Mouse (Mus musculus): ENCODE results near the gene Fgf15. TPM values are rescaled to one million over a fixed set of nuclear protein-coding genes. Genes with fewer than 3 reads are reported as not detected.

Gene Fgf15
- not detected in 2 replicates for polyA plus RNA-seq (2014; fragmentation: Nextera tagmentation; extraction: Ambion mirVana)

- Histone ChIP-seq H3K9ac (ENCODE audit: low read length) (peak within 1 kb of the TSS; percentile 55), H3K27ac (replicated peaks in 1 of 2; ENCODE audit: control insufficient read depth in 1 of 2, insufficient read depth in 1 of 2, low read depth in 2 of 2, low read length in 2 of 2) (no peak within 1 kb of the TSS), H3K27me3 (ENCODE audit: control insufficient read depth, insufficient read depth, low read length) (peaks cover 71% of the 10 kb centered on the region), H3K4me3 (ENCODE audit: control insufficient read depth in 1 of 2, insufficient read depth in 1 of 2, low read depth in 1 of 2, low read length in 2 of 2) (peak within 1 kb of the TSS; percentile 40 to 48), H3K4me1 (ENCODE audit: control insufficient read depth in 2 of 2, insufficient read depth in 2 of 2, low read length in 2 of 2) (peaks cover 6 to 20% of the 10 kb centered on the region in 2 experiments; a peak in 3 of 4 replicates), H3K4me2 (ENCODE audit: low read length) (peak within 1 kb of the TSS; percentile 79), H3K36me3 (ENCODE audit: control insufficient read depth, insufficient read depth, low read length) (no peaks in the 10 kb centered on the region), H3K9me3 (ENCODE audit: control insufficient read depth, low read length) (no peaks in the 10 kb centered on the region)
- no peak for ATAC-seq (ENCODE audit: insufficient number of reproducible peaks, insufficient read depth, low FRiP score, low read depth)
- 1% methylated on average over 65 of the region's 65 CpGs for WGBS
Observed at GRCm38 (mm10) chr7:144896294-144897218, at the start of gene Fgf15. TSS of gene Fgf15 (plus strand) at chr7:144896531.

GRCm38 (mm10) chr7:144847067-144847466 lies 49.3 kb upstream of the Fgf15 start, which contains the start of gene Fgf4:
TSS of gene Fgf4 (plus strand) at chr7:144847367.
- H3K9me3 ChIP-seq (ENCODE audit: control insufficient read depth, low read length) = no peaks in the 10 kb centered on the region
- no peak within 1 kb of the TSS for H3K4me3 ChIP-seq (ENCODE audit: control insufficient read depth in 1 of 2, insufficient read depth in 1 of 2, low read depth in 1 of 2, low read length in 2 of 2)
- H3K4me1 ChIP-seq (ENCODE audit: control insufficient read depth in 2 of 2, insufficient read depth in 2 of 2, low read length in 2 of 2) = no peaks in the 10 kb centered on the region
- H3K27me3 ChIP-seq (ENCODE audit: control insufficient read depth, insufficient read depth, low read length) = peaks cover 28% of the 10 kb centered on the region
- ATAC-seq (ENCODE audit: insufficient number of reproducible peaks, insufficient read depth, low FRiP score, low read depth) = no peak
- no peaks in the 10 kb centered on the region for H3K36me3 ChIP-seq (ENCODE audit: control insufficient read depth, insufficient read depth, low read length)
- no peak within 1 kb of the TSS for H3K27ac ChIP-seq (replicated peaks in 1 of 2; ENCODE audit: control insufficient read depth in 1 of 2, insufficient read depth in 1 of 2, low read depth in 2 of 2, low read length in 2 of 2)
- no peak within 1 kb of the TSS for H3K9ac ChIP-seq (ENCODE audit: low read length)
- H3K4me2 ChIP-seq (ENCODE audit: low read length) = no peak within 1 kb of the TSS

GRCm38 (mm10) chr7:144851321-144851720 lies 45.0 kb upstream of the Fgf15 start:
- H3K36me3 ChIP-seq (ENCODE audit: control insufficient read depth, insufficient read depth, low read length) = no peaks in the 10 kb centered on the region
- H3K9me3 ChIP-seq (ENCODE audit: control insufficient read depth, low read length) = no peaks in the 10 kb centered on the region
- no peak overlapping the region for H3K27ac ChIP-seq (replicated peaks in 1 of 2; ENCODE audit: control insufficient read depth in 1 of 2, insufficient read depth in 1 of 2, low read depth in 2 of 2, low read length in 2 of 2)
- H3K4me2 ChIP-seq (ENCODE audit: low read length) = no peak overlapping the region
- no peak for ATAC-seq (ENCODE audit: insufficient number of reproducible peaks, insufficient read depth, low FRiP score, low read depth)
- 52% methylated on average over 3 of the region's 3 CpGs for WGBS
- no peak overlapping the region for H3K9ac ChIP-seq (ENCODE audit: low read length)
- no peaks in the 10 kb centered on the region for H3K4me1 ChIP-seq (ENCODE audit: control insufficient read depth in 2 of 2, insufficient read depth in 2 of 2, low read length in 2 of 2)
- H3K27me3 ChIP-seq (ENCODE audit: control insufficient read depth, insufficient read depth, low read length) = peaks cover 26% of the 10 kb centered on the region; the same call in 1 of the 2 replicates
- no peak overlapping the region for H3K4me3 ChIP-seq (ENCODE audit: control insufficient read depth in 1 of 2, insufficient read depth in 1 of 2, low read depth in 1 of 2, low read length in 2 of 2)

- 50% methylated on average over 3 of the region's 3 CpGs for WGBS
- Histone ChIP-seq H3K4me3 (ENCODE audit: control insufficient read depth in 1 of 2, insufficient read depth in 1 of 2, low read depth in 1 of 2, low read length in 2 of 2) (no peak overlapping the region), H3K4me1 (ENCODE audit: control insufficient read depth in 2 of 2, insufficient read depth in 2 of 2, low read length in 2 of 2) (no peaks in the 10 kb centered on the region), H3K27me3 (ENCODE audit: control insufficient read depth, insufficient read depth, low read length) (peaks cover 40% of the 10 kb centered on the region), H3K27ac (replicated peaks in 1 of 2; ENCODE audit: control insufficient read depth in 1 of 2, insufficient read depth in 1 of 2, low read depth in 2 of 2, low read length in 2 of 2) (no peak overlapping the region), H3K4me2 (ENCODE audit: low read length) (no peak overlapping the region), H3K36me3 (ENCODE audit: control insufficient read depth, insufficient read depth, low read length) (no peaks in the 10 kb centered on the region), H3K9ac (ENCODE audit: low read length) (no peak overlapping the region), H3K9me3 (ENCODE audit: control insufficient read depth, low read length) (no peaks in the 10 kb centered on the region)
- no peak for ATAC-seq (ENCODE audit: insufficient number of reproducible peaks, insufficient read depth, low FRiP score, low read depth)
Observed at GRCm38 (mm10) chr7:144854966-144855365, 41.4 kb upstream of the Fgf15 start.

- 84% methylated on average over 7 of the region's 7 CpGs for WGBS
- Histone ChIP-seq H3K4me3 (ENCODE audit: control insufficient read depth in 1 of 2, insufficient read depth in 1 of 2, low read depth in 1 of 2, low read length in 2 of 2) (no peak overlapping the region), H3K4me2 (ENCODE audit: low read length) (no peak overlapping the region), H3K4me1 (ENCODE audit: control insufficient read depth in 2 of 2, insufficient read depth in 2 of 2, low read length in 2 of 2) (peaks cover 0 to 9% of the 10 kb centered on the region in 2 experiments; a peak in 3 of 4 replicates), H3K36me3 (ENCODE audit: control insufficient read depth, insufficient read depth, low read length) (no peaks in the 10 kb centered on the region), H3K9me3 (ENCODE audit: control insufficient read depth, low read length) (no peaks in the 10 kb centered on the region), H3K27ac (replicated peaks in 1 of 2; ENCODE audit: control insufficient read depth in 1 of 2, insufficient read depth in 1 of 2, low read depth in 2 of 2, low read length in 2 of 2) (no peak overlapping the region), H3K27me3 (ENCODE audit: control insufficient read depth, insufficient read depth, low read length) (peaks cover 57% of the 10 kb centered on the region), H3K9ac (ENCODE audit: low read length) (no peak overlapping the region)
- ATAC-seq (ENCODE audit: insufficient number of reproducible peaks, insufficient read depth, low FRiP score, low read depth) = no peak
Observed at GRCm38 (mm10) chr7:144857158-144857557, 39.2 kb upstream of the Fgf15 start.

GRCm38 (mm10) chr7:144857826-144858342 lies 38.4 kb upstream of the Fgf15 start:
- H3K27me3 ChIP-seq (ENCODE audit: control insufficient read depth, insufficient read depth, low read length) = peaks cover 62% of the 10 kb centered on the region
- 66% methylated on average over 3 of the region's 3 CpGs for WGBS

GRCm38 (mm10) chr7:144858702-144859101 lies 37.6 kb upstream of the Fgf15 start:
- peaks cover 0 to 9% of the 10 kb centered on the region in 2 experiments; a peak in 3 of 4 replicates for H3K4me1 ChIP-seq (ENCODE audit: control insufficient read depth in 2 of 2, insufficient read depth in 2 of 2, low read length in 2 of 2)
- no peak overlapping the region for H3K9ac ChIP-seq (ENCODE audit: low read length)
- 77% methylated on average over 1 of the region's 1 CpGs for WGBS

More at GRCm38 (mm10) chr7:144857826-144858342, 38.4 kb upstream of the Fgf15 start:
- Histone ChIP-seq H3K27ac (replicated peaks in 1 of 2; ENCODE audit: control insufficient read depth in 1 of 2, insufficient read depth in 1 of 2, low read depth in 2 of 2, low read length in 2 of 2) (no peak overlapping the region), H3K9ac (ENCODE audit: low read length) (no peak overlapping the region), H3K36me3 (ENCODE audit: control insufficient read depth, insufficient read depth, low read length) (no peaks in the 10 kb centered on the region), H3K4me3 (ENCODE audit: control insufficient read depth in 1 of 2, insufficient read depth in 1 of 2, low read depth in 1 of 2, low read length in 2 of 2) (no peak overlapping the region), H3K9me3 (ENCODE audit: control insufficient read depth, low read length) (no peaks in the 10 kb centered on the region), H3K4me1 (ENCODE audit: control insufficient read depth in 2 of 2, insufficient read depth in 2 of 2, low read length in 2 of 2) (peaks cover 0 to 9% of the 10 kb centered on the region in 2 experiments; a peak in 3 of 4 replicates), H3K4me2 (ENCODE audit: low read length) (no peak overlapping the region)
- ATAC-seq (ENCODE audit: insufficient number of reproducible peaks, insufficient read depth, low FRiP score, low read depth) = no peak

More at GRCm38 (mm10) chr7:144858702-144859101, 37.6 kb upstream of the Fgf15 start:
- Histone ChIP-seq H3K27ac (replicated peaks in 1 of 2; ENCODE audit: control insufficient read depth in 1 of 2, insufficient read depth in 1 of 2, low read depth in 2 of 2, low read length in 2 of 2) (no peak overlapping the region), H3K4me2 (ENCODE audit: low read length) (no peak overlapping the region), H3K4me3 (ENCODE audit: control insufficient read depth in 1 of 2, insufficient read depth in 1 of 2, low read depth in 1 of 2, low read length in 2 of 2) (no peak overlapping the region), H3K36me3 (ENCODE audit: control insufficient read depth, insufficient read depth, low read length) (no peaks in the 10 kb centered on the region), H3K9me3 (ENCODE audit: control insufficient read depth, low read length) (no peaks in the 10 kb centered on the region), H3K27me3 (ENCODE audit: control insufficient read depth, insufficient read depth, low read length) (peaks cover 67% of the 10 kb centered on the region)
- ATAC-seq (ENCODE audit: insufficient number of reproducible peaks, insufficient read depth, low FRiP score, low read depth) = no peak
